Mouse (Mus musculus): Measurements from ENCODE around the gene Uvssa. TPM values are rescaled to one million over a fixed set of nuclear protein-coding genes. Genes with fewer than 3 reads are reported as not detected.

Gene Uvssa
- polyA plus RNA-seq, 1 experiment from 2014 or later = 8.9 TPM

DNA sequence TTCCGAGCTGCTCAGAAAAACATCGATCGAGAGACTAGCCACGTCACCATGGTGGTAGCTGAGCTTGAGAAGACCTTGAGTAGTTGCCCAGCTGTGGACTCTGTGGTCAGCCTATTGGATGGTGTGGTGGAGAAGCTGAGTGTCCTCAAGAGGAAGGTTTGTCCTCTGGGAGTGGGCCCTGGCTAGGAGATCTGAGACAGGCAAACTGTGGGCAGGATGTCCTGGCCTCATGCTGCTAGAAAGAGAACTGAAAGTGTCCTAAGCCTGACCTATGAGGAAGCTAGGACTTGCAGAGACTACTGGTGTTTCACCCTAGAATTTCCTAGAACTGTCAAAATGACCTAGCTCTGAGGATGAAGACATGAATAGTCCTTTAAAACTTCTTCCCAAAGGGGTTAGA, 19.9 kb upstream of the Uvssa start:
- H3K9ac ChIP-seq (ENCODE audit: low read depth, low read length) = no peak overlapping the region
- no peak for ATAC-seq (ENCODE audit: low FRiP score, low TSS enrichment)
- H3K27me3 ChIP-seq (ENCODE audit: control insufficient read depth, insufficient read depth, low read length) = no peaks in the 10 kb centered on the region
- no peaks in the 10 kb centered on the region for H3K4me1 ChIP-seq (ENCODE audit: control insufficient read depth, insufficient read depth, low read length)
- H3K27ac ChIP-seq (ENCODE audit: low read depth, low read length) = no peak overlapping the region
- H3K36me3 ChIP-seq (ENCODE audit: control insufficient read depth, insufficient read depth, low read length) = peaks cover 51% of the 10 kb centered on the region
- no peak overlapping the region for H3K4me2 ChIP-seq (replicated peaks; ENCODE audit: low read depth, low read length)
- no peak overlapping the region for H3K4me3 ChIP-seq (ENCODE audit: low read length)
- 97% methylated on average over 4 of the region's 4 CpGs for WGBS
- no peaks in the 10 kb centered on the region for H3K9me3 ChIP-seq (ENCODE audit: control insufficient read depth, low read length)

DNA sequence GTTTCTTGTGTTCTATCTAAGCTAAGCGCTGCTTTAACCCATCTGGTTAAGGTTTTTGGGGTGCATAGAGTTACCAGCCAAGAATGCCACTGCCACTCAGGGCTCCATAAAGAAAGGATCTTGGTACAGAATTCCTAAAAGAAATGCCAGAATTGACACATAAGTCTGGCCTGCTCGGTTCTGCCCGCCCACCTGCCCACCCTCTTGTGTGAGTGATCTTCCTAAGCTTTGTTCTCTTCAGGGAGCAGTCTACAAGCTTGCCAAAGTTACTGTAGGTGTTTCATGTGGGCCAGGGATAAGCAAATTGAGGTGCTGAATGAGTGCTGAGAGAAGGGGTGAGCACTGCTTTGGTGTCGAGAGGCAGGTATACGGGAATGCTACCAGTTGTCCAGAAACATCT, 15.1 kb upstream of the Uvssa start:
- H3K9ac ChIP-seq (ENCODE audit: low read depth, low read length) = no peak overlapping the region
- no peaks in the 10 kb centered on the region for H3K27me3 ChIP-seq (ENCODE audit: control insufficient read depth, insufficient read depth, low read length)
- WGBS = 93% methylated on average over 5 of the region's 5 CpGs
- H3K4me2 ChIP-seq (replicated peaks; ENCODE audit: low read depth, low read length) = no peak overlapping the region
- no peak overlapping the region for H3K27ac ChIP-seq (ENCODE audit: low read depth, low read length)
- H3K9me3 ChIP-seq (ENCODE audit: control insufficient read depth, low read length) = no peaks in the 10 kb centered on the region
- no peaks in the 10 kb centered on the region for H3K4me1 ChIP-seq (ENCODE audit: control insufficient read depth, insufficient read depth, low read length)
- ATAC-seq (ENCODE audit: low FRiP score, low TSS enrichment) = no peak
- H3K36me3 ChIP-seq (ENCODE audit: control insufficient read depth, insufficient read depth, low read length) = peaks cover 95% of the 10 kb centered on the region
- no peak overlapping the region for H3K4me3 ChIP-seq (ENCODE audit: low read length)

DNA sequence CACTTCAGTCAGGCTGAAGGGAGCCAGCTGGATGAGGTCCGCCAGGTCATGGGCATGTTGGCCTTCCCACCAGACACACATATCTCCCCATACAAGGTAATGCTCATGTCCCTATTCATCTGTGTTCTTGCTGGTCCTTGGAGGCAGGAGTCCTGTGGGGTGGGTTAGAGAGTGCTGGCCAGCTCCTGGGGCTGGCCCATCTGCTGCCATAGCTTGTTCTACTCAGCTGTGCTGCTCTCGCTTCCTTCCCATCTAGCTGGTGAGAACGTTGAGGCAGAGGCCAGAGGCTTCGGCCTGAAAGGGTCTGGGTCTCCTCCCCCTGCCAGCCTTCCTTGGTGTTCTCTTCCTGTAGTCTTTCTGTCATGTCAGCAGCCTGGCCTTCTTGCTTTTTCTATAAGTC, 9.7 kb upstream of the Uvssa start:
- 87% methylated on average over 4 of the region's 4 CpGs for WGBS
- H3K4me3 ChIP-seq (ENCODE audit: low read length) = no peak overlapping the region
- no peak overlapping the region for H3K4me2 ChIP-seq (replicated peaks; ENCODE audit: low read depth, low read length)
- H3K36me3 ChIP-seq (ENCODE audit: control insufficient read depth, insufficient read depth, low read length) = peaks cover 96% of the 10 kb centered on the region
- H3K27me3 ChIP-seq (ENCODE audit: control insufficient read depth, insufficient read depth, low read length) = no peaks in the 10 kb centered on the region
- H3K9me3 ChIP-seq (ENCODE audit: control insufficient read depth, low read length) = no peaks in the 10 kb centered on the region
- H3K27ac ChIP-seq (ENCODE audit: low read depth, low read length) = no peak overlapping the region
- no peaks in the 10 kb centered on the region for H3K4me1 ChIP-seq (ENCODE audit: control insufficient read depth, insufficient read depth, low read length)
- ATAC-seq (ENCODE audit: low FRiP score, low TSS enrichment) = no peak
- H3K9ac ChIP-seq (ENCODE audit: low read depth, low read length) = no peak overlapping the region

DNA sequence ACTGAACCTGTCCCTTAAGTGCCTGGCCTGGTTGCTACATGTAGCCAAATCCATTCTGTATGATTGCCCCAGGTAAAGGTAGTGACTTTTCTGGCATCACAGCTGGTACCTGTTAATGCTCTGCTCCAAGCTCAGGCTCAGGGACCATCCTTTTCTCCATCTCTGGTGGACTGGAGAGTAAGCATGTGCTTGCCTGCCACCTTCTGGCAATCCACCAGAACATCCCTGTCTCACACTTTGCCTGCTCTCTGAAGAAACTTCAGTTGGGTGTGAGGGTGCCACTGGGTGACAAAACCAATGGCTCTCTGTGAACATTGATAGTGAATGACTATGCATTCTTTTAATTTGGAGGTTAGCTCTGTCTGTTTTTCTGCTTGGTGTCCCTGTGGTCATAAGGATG, 7.2 kb upstream of the Uvssa start:
- Histone ChIP-seq H3K4me2 (replicated peaks; ENCODE audit: low read depth, low read length) (no peak overlapping the region), H3K9me3 (ENCODE audit: control insufficient read depth, low read length) (no peaks in the 10 kb centered on the region), H3K9ac (ENCODE audit: low read depth, low read length) (no peak overlapping the region), H3K4me3 (ENCODE audit: low read length) (no peak overlapping the region), H3K4me1 (ENCODE audit: control insufficient read depth, insufficient read depth, low read length) (no peaks in the 10 kb centered on the region), H3K27ac (ENCODE audit: low read depth, low read length) (no peak overlapping the region), H3K36me3 (ENCODE audit: control insufficient read depth, insufficient read depth, low read length) (peaks cover 74% of the 10 kb centered on the region), H3K27me3 (ENCODE audit: control insufficient read depth, insufficient read depth, low read length) (no peaks in the 10 kb centered on the region)
- no peak for ATAC-seq (ENCODE audit: low FRiP score, low TSS enrichment)

DNA sequence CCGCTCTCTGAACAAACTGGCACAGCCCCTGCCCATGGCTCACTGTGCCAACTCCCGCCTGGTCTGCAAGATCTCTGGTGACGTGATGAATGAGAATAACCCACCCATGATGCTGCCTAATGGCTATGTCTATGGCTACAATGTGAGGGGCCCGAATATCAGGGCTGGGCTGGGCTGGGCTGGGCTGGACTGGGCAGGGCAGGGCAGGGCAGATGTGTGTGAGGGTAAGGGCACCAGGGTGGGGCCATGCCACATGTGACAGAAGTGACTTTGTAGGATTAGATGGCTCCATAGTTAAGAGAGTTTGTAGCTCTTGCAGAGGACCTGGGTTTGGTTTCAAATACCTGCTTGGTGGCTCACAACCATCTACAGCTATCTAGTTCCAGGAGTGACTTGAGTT, 6.7 kb upstream of the Uvssa start:
- Histone ChIP-seq H3K9me3 (ENCODE audit: control insufficient read depth, low read length) (no peaks in the 10 kb centered on the region), H3K27me3 (ENCODE audit: control insufficient read depth, insufficient read depth, low read length) (no peaks in the 10 kb centered on the region), H3K27ac (ENCODE audit: low read depth, low read length) (no peak overlapping the region), H3K4me1 (ENCODE audit: control insufficient read depth, insufficient read depth, low read length) (no peaks in the 10 kb centered on the region), H3K4me3 (ENCODE audit: low read length) (no peak overlapping the region), H3K9ac (ENCODE audit: low read depth, low read length) (no peak overlapping the region), H3K36me3 (ENCODE audit: control insufficient read depth, insufficient read depth, low read length) (peaks cover 70% of the 10 kb centered on the region), H3K4me2 (replicated peaks; ENCODE audit: low read depth, low read length) (no peak overlapping the region)
- 91% methylated on average over 4 of the region's 4 CpGs for WGBS
- no peak for ATAC-seq (ENCODE audit: low FRiP score, low TSS enrichment)

DNA sequence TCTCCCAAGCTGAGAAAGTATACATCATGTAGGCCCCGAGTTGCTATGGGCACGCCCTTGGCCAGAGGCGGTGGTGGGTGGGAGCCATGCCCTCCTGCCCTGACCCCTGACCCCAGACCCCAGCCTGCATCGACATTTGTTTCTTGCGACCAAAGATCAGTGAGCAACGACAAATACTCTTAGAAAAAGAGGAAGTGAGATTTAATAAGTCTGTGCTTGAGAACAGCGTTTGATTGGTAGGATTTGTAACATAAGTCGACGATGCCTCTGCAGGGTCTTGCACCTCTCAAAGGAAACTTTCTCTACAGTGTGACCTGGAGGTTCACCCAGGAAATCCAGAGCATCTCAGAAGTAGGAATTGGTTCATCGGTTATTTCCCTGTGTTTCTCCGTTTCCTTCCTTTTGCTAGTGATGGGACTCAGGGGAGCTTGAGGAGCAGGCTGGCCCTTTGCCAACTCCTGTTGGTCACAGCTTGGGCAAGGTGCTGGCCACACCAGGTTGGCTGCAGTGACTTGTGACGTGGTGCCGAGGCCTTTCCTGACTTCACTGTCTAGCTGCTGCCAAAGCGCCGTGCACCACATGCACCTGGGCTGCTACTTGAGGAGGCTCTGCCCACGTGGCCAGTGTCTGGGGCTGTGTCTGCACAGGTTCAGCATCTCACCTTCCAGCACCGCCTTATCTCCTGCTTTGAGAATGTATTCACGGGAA, 5.9 kb upstream of the Uvssa start:
- Histone ChIP-seq H3K4me2 (replicated peaks; ENCODE audit: low read depth, low read length) (no peak overlapping the region), H3K27ac (ENCODE audit: low read depth, low read length) (no peak overlapping the region), H3K4me1 (ENCODE audit: control insufficient read depth, insufficient read depth, low read length) (no peaks in the 10 kb centered on the region), H3K27me3 (ENCODE audit: control insufficient read depth, insufficient read depth, low read length) (no peaks in the 10 kb centered on the region), H3K9ac (ENCODE audit: low read depth, low read length) (no peak overlapping the region), H3K4me3 (ENCODE audit: low read length) (no peak overlapping the region), H3K36me3 (ENCODE audit: control insufficient read depth, insufficient read depth, low read length) (peaks cover 62% of the 10 kb centered on the region), H3K9me3 (ENCODE audit: control insufficient read depth, low read length) (no peaks in the 10 kb centered on the region)
- 86% methylated on average over 18 of the region's 18 CpGs for WGBS
- no peak for ATAC-seq (ENCODE audit: low FRiP score, low TSS enrichment)

DNA sequence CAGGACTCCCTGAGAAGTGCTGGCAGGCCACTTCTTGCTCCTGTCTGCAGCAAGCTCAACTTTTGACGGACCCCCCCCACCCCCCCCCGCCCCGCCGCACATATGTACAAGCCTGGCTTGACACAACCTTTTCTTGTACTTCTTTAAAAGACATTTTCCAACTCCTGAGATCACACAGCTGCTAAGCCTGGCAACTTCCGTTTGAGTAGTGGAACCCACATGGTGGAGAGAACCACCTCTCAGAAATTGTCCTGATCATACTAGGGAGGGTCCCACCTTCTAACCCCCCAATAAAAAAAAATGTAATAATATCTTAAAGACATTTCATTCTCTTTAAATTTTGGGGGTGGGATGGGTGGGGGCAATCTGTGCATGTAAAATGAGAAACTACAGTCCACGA, 1.2 kb upstream of the Uvssa start:
- H3K9me3 ChIP-seq (ENCODE audit: control insufficient read depth, low read length) = no peaks in the 10 kb centered on the region
- H3K4me2 ChIP-seq (replicated peaks; ENCODE audit: low read depth, low read length) = peak overlapping the region; percentile 72
- peak overlapping the region; percentile 54 for H3K4me3 ChIP-seq (ENCODE audit: low read length)
- H3K36me3 ChIP-seq (ENCODE audit: control insufficient read depth, insufficient read depth, low read length) = peaks cover 15% of the 10 kb centered on the region
- H3K27ac ChIP-seq (ENCODE audit: low read depth, low read length) = no peak overlapping the region; the same call in 1 of the 2 replicates
- H3K9ac ChIP-seq (ENCODE audit: low read depth, low read length) = peak overlapping the region; percentile 63; the same call in 1 of the 2 replicates
- no peaks in the 10 kb centered on the region for H3K27me3 ChIP-seq (ENCODE audit: control insufficient read depth, insufficient read depth, low read length)
- no peak for ATAC-seq (ENCODE audit: low FRiP score, low TSS enrichment)
- 33% methylated on average over 6 of the region's 6 CpGs for WGBS
- no peaks in the 10 kb centered on the region for H3K4me1 ChIP-seq (ENCODE audit: control insufficient read depth, insufficient read depth, low read length)

DNA sequence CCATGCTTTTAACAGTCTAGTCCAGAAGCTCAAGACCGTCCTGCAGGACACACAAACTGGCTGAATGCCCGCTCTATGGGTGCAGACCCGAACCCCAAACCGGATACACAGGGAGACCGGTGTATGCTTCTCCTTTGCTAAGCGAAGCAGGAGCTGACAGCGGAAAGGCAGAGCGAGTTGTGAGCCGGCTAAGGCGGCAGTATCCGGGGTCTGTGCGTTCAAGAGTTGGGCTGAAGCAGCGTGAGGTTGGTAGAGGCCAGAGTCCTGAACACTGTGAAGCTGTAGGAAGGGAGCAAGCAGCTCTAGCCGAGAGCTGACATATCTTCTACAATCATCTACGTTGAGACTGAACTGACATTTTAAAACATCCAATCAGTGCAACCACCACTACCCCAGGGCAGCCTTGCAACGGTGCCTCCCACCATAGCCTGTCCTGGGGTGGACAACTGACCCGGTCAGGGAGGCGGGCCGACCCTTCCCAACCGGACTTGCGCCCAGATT, 498 bp upstream of the Uvssa start:
- H3K9ac ChIP-seq (ENCODE audit: low read depth, low read length) = peak overlapping the region; percentile 63
- peak overlapping the region; percentile 72 for H3K4me2 ChIP-seq (replicated peaks; ENCODE audit: low read depth, low read length)
- WGBS = 0% methylated on average over 21 of the region's 21 CpGs
- peaks cover 9% of the 10 kb centered on the region for H3K36me3 ChIP-seq (ENCODE audit: control insufficient read depth, insufficient read depth, low read length)
- peak overlapping the region; percentile 54 for H3K4me3 ChIP-seq (ENCODE audit: low read length)
- H3K27me3 ChIP-seq (ENCODE audit: control insufficient read depth, insufficient read depth, low read length) = no peaks in the 10 kb centered on the region
- peak overlapping the region; percentile 89 for H3K27ac ChIP-seq (ENCODE audit: low read depth, low read length)
- no peaks in the 10 kb centered on the region for H3K9me3 ChIP-seq (ENCODE audit: control insufficient read depth, low read length)
- no peaks in the 10 kb centered on the region for H3K4me1 ChIP-seq (ENCODE audit: control insufficient read depth, insufficient read depth, low read length)
- peak; percentile 47 for ATAC-seq (ENCODE audit: low FRiP score, low TSS enrichment)

DNA sequence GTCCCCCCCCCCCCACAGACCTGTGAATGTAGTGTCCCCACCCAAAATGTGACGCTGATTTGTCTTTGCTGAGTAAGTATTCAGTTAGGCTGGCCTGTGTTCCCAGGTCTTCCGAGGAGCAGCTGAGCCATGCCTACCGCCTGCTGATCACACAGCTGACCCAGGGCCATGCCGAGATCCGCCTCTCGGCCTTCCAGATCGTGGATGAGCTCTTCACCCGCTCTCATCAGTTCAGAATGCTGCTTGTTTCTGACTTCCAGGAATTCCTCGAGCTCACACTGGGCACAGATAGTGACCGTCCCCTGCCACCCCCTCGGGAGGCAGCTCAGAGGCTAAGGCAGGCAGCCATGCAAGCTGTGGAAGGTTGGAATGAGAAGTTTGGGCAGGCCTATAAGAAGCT, 9.2 kb downstream of the Uvssa start:
- 86% methylated on average over 11 of the region's 11 CpGs for WGBS
- Histone ChIP-seq H3K4me1 (ENCODE audit: control insufficient read depth, insufficient read depth, low read length) (no peaks in the 10 kb centered on the region), H3K4me3 (ENCODE audit: low read length) (no peak overlapping the region), H3K9me3 (ENCODE audit: control insufficient read depth, low read length) (no peaks in the 10 kb centered on the region), H3K27me3 (ENCODE audit: control insufficient read depth, insufficient read depth, low read length) (no peaks in the 10 kb centered on the region), H3K9ac (ENCODE audit: low read depth, low read length) (no peak overlapping the region), H3K36me3 (ENCODE audit: control insufficient read depth, insufficient read depth, low read length) (peaks cover 5% of the 10 kb centered on the region; the same call in 1 of the 2 replicates), H3K27ac (ENCODE audit: low read depth, low read length) (no peak overlapping the region), H3K4me2 (replicated peaks; ENCODE audit: low read depth, low read length) (no peak overlapping the region)
- ATAC-seq (ENCODE audit: low FRiP score, low TSS enrichment) = no peak

Data from kidney, embryonic 14.5 days (tissue).